Mouse (Mus musculus) neural tube, embryonic 15.5 days (tissue): ENCODE data around the gene Gatb. TPM values are rescaled to one million over a fixed set of nuclear protein-coding genes. Genes with fewer than 3 reads are reported as not detected.

Experiments
- ATAC-seq: fragments of 200-750 bp; cut with Nextera tagmentation; 2 replicates; pipeline ENCODE4 v1.8.0; 2017; ENCODE audit warnings: mild to moderate bottlenecking, moderate TSS enrichment, moderate library complexity; ENCODE audit not compliant: low FRiP score
- H3K27ac ChIP-seq: fragments of 300-500 bp; sonication (generic); replicated peaks from 2 replicates; pipeline ENCODE4 v1.5.1; 2015; ENCODE audit warnings: mild to moderate bottlenecking, inconsistent platforms
- H3K27me3 ChIP-seq: fragments of 300-500 bp; sonication (generic); replicated peaks from 2 replicates; pipeline ENCODE4 v1.6.1; 2015; ENCODE audit warnings: inconsistent platforms
- H3K36me3 ChIP-seq: fragments of 300-500 bp; sonication (generic); 2 replicates; pipeline ENCODE4 v1.6.1; 2015; ENCODE audit warnings: inconsistent platforms
- H3K4me1 ChIP-seq: fragments of 300-500 bp; sonication (generic); 2 replicates; pipeline ENCODE4 v1.6.1; 2015; ENCODE audit warnings: inconsistent platforms
- H3K4me2 ChIP-seq: fragments of 300-500 bp; sonication (generic); 2 replicates; pipeline ENCODE4 v1.6.1; 2015; ENCODE audit warnings: inconsistent platforms, mild to moderate bottlenecking, moderate library complexity
- H3K4me3 ChIP-seq: fragments of 300-500 bp; sonication (generic); replicated peaks from 2 replicates; pipeline ENCODE4 v1.5.1; 2015; ENCODE audit warnings: mild to moderate bottlenecking, inconsistent platforms
- H3K9ac ChIP-seq: fragments of 300-500 bp; sonication (generic); replicated peaks from 2 replicates; pipeline ENCODE4 v1.6.1; 2015; ENCODE audit warnings: mild to moderate bottlenecking, inconsistent platforms
- H3K9me3 ChIP-seq: fragments of 300-500 bp; sonication (generic); replicated peaks from 2 replicates; pipeline ENCODE4 v1.6.1; 2016; ENCODE audit warnings: inconsistent platforms
- WGBS: fragments of 180-500 bp; shearing (Covaris S2); methylation state at CpG from one replicate; pipeline ENCODE4 v1.1.7; 2015; ENCODE audit warnings: mixed read lengths; 5-methylcytosine and 5-hydroxymethylcytosine counted together
- polyA plus RNA-seq: library from polyadenylated mRNA; unstranded; fragments of >200 nt; fragmentation: Nextera tagmentation; extraction: Ambion mirVana; gene quantifications from 2 replicates; pipeline ENCODE4 v1.2.1, GENCODE M21; 2015

Gatb gene
- polyA plus RNA-seq, 1 experiment from 2014 or later, result 20.9 TPM

DNA sequence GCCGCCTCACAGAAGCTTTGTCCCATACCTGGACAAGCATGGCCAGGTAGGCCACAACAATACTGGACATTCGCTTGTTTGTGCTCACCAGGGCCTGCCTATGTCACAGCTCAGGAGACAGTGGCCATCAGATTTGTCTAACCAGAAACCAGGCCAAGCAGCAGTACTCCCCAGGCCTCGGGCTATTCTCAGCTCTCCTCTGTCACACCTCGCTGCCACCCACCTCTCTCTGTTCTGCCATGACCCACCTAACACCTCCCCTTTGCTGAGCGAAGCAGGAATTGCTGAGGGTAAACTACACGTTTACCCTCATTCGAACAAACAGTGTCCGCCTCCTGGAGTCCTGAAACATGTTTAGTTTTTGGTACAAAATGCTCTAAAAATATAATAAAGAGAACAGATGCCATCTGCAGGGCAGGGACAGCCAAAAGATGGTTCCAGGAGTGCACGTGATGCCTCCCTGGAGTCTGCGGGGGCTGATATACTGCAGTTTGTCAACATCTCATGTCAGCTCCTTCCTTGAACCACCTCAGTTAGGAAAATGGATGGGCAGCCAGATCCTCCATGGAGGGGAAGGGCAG, 90.8 kb downstream of the Gatb start:
- Histone ChIP-seq H3K27ac (no peak overlapping the region), H3K4me3 (no peak overlapping the region), H3K9me3 (no peaks in the 10 kb centered on the region), H3K4me1 (peaks cover 9% of the 10 kb centered on the region; the same call in 1 of the 2 replicates), H3K9ac (no peak overlapping the region), H3K27me3 (no peaks in the 10 kb centered on the region), H3K4me2 (no peak overlapping the region), H3K36me3 (no peaks in the 10 kb centered on the region)
- no peak for ATAC-seq
- 87% methylated on average over 10 of the region's 10 CpGs for WGBS

DNA sequence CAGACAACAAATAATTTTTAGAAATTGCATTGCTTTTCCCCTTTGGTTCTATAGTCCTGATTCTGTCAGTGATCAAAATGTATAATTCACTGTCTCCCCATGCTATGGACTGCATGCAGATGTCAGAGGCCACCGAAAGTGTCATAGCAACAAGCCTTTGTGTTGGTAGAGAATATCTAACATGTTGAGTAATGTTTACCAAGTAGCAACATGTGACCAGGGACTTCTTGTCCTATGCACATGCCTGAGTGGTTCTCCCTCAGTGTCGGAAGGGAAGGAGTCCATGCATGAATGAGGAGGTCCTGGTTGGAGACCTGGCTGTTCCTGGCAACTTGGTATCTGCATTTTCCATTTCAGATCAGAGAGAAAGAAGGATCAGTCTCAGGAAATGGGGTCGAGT, 92.2 kb downstream of the Gatb start:
- Histone ChIP-seq H3K4me2 (no peak overlapping the region), H3K27me3 (no peaks in the 10 kb centered on the region), H3K9me3 (no peaks in the 10 kb centered on the region), H3K4me3 (no peak overlapping the region), H3K36me3 (no peaks in the 10 kb centered on the region), H3K27ac (no peak overlapping the region), H3K9ac (no peak overlapping the region), H3K4me1 (peaks cover 8% of the 10 kb centered on the region; the same call in 1 of the 2 replicates)
- WGBS, result 68% methylated on average over 3 of the region's 3 CpGs
- ATAC-seq, result no peak

- no peak for ATAC-seq
- H3K4me2 ChIP-seq, result no peak overlapping the region
- H3K9ac ChIP-seq, result no peak overlapping the region
- 0 out of 2 replicates have a peak overlapping the region, but pooled peaks have one; percentile 3 for H3K27ac ChIP-seq
- WGBS, result 60% methylated on average over 12 of the region's 12 CpGs
- H3K9me3 ChIP-seq, result no peaks in the 10 kb centered on the region
- no peak overlapping the region for H3K4me3 ChIP-seq
- no peaks in the 10 kb centered on the region for H3K27me3 ChIP-seq
- H3K36me3 ChIP-seq, result no peaks in the 10 kb centered on the region
- H3K4me1 ChIP-seq, result peaks cover 6% of the 10 kb centered on the region; the same call in 1 of the 2 replicates
Observed at GRCm38 (mm10) chr3:85666736-85667135, 92.8 kb downstream of the Gatb start.

DNA sequence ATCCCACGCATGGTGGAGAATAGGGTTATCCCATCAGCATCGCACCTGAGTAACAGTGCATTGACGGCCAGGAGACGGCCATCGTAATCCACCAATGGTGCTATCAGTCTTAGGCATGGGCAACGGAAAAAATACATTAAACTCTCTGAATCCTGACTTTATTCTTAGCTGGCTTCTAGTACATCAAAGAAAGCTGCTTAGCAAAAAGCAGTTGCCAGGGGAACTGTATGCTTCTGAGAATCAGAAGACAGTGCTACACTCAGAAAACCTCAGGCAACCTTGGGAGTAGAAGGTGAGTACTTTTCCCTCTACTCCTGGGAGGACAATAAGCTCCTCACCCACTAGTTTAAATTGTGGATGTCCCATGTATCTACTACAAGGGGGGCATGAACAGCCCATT, 93.8 kb downstream of the Gatb start:
- Histone ChIP-seq H3K27me3 (no peaks in the 10 kb centered on the region), H3K36me3 (no peaks in the 10 kb centered on the region)
- WGBS, result 87% methylated on average over 6 of the region's 6 CpGs

GRCm38 (mm10) chr3:85669844-85670243, 95.9 kb downstream of the Gatb start:
- Histone ChIP-seq H3K4me3 (no peak overlapping the region), H3K4me1 (no peaks in the 10 kb centered on the region), H3K36me3 (no peaks in the 10 kb centered on the region), H3K9ac (no peak overlapping the region), H3K27me3 (no peaks in the 10 kb centered on the region), H3K4me2 (no peak overlapping the region), H3K27ac (no peak overlapping the region), H3K9me3 (no peaks in the 10 kb centered on the region)
- ATAC-seq, result no peak
- 88% methylated on average over 6 of the region's 6 CpGs for WGBS

More for the DNA sequence above, 93.8 kb downstream of the Gatb start:
- Histone ChIP-seq H3K9me3 (no peaks in the 10 kb centered on the region), H3K9ac (no peak overlapping the region), H3K4me3 (no peak overlapping the region), H3K27ac (no peak overlapping the region), H3K4me1 (0 out of 2 replicates have a peak, but pooled peaks cover 2% of the 10 kb centered on the region), H3K4me2 (no peak overlapping the region)
- ATAC-seq, result no peak

DNA sequence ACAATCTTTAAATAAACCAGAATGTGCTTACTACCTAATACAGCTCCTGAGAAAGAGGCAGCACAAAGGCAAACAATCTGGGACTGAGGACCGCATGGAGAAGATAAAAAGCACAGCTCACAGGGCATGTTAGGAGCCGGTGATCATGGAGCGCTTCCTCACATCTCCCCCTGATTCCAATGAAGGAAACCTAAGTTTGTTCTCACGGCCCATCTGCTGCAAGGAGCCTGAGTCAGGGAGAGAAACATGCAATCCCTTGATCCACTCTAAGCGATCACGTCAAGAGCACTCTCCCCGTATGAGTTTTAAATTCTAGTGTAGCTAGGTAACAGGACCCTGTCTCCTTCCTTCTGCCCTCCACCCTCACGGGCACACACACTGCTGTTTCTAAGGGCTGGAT, 103.2 kb downstream of the Gatb start:
- H3K4me3 ChIP-seq, result no peak overlapping the region
- H3K36me3 ChIP-seq, result no peaks in the 10 kb centered on the region
- no peaks in the 10 kb centered on the region for H3K27me3 ChIP-seq
- no peak overlapping the region for H3K9ac ChIP-seq
- H3K4me1 ChIP-seq, result no peaks in the 10 kb centered on the region
- no peaks in the 10 kb centered on the region for H3K9me3 ChIP-seq
- no peak overlapping the region for H3K27ac ChIP-seq
- 86% methylated on average over 8 of the region's 8 CpGs for WGBS
- no peak for ATAC-seq
- no peak overlapping the region for H3K4me2 ChIP-seq

DNA sequence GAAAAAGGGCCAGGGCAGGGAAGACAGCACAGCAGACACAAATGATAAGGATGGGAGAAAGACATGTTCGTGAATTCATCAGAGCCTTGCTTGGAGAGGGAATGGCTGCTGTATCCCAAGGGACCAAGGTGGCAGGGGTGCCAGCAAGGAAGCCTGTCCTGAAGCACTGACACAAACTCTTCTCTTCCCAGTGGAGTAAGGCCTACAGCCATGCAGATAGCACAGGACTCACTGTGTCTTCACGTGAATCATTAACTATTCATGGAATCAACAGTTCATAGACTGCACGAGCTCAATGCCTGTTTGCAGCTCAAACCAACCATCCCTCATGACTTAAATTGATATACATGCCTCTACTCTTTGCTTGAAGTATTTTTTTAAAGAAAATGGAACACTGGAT, 104.0 kb downstream of the Gatb start:
- no peaks in the 10 kb centered on the region for H3K36me3 ChIP-seq
- ATAC-seq, result no peak
- 69% methylated on average over 3 of the region's 3 CpGs for WGBS

GRCm38 (mm10) chr3:85679312-85679933, 105.5 kb downstream of the Gatb start:
- no peak overlapping the region for H3K9ac ChIP-seq
- ATAC-seq, result no peak
- no peaks in the 10 kb centered on the region for H3K36me3 ChIP-seq
- no peak overlapping the region for H3K4me2 ChIP-seq
- no peak overlapping the region for H3K4me3 ChIP-seq
- 88% methylated on average over 8 of the region's 8 CpGs for WGBS
- no peaks in the 10 kb centered on the region for H3K4me1 ChIP-seq
- H3K9me3 ChIP-seq, result no peaks in the 10 kb centered on the region
- H3K27me3 ChIP-seq, result no peaks in the 10 kb centered on the region
- no peak overlapping the region for H3K27ac ChIP-seq

More for the DNA sequence above, 104.0 kb downstream of the Gatb start:
- H3K9ac ChIP-seq, result no peak overlapping the region
- no peak overlapping the region for H3K4me3 ChIP-seq
- H3K9me3 ChIP-seq, result no peaks in the 10 kb centered on the region
- no peak overlapping the region for H3K27ac ChIP-seq
- no peaks in the 10 kb centered on the region for H3K27me3 ChIP-seq
- no peaks in the 10 kb centered on the region for H3K4me1 ChIP-seq
- H3K4me2 ChIP-seq, result no peak overlapping the region

DNA sequence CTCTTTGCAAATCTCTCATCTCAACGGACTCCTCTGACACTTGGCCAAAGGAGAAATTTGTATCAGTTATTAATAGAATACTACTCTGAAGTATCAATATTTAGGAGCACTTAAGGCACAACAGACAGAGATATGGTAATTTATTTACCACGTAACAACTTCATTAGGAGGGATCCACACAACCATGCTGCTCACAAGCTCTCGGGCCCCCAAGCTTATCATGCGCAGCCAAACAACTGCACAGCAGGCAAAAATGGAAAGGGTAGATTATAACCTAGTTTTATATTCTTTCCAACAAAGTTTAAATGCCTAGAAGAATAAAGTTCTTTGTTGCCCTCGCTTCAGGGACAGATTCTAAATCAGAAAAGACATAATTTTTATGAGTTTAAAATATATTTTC, 106.0 kb downstream of the Gatb start:
- no peaks in the 10 kb centered on the region for H3K9me3 ChIP-seq
- 77% methylated on average over 5 of the region's 5 CpGs for WGBS
- no peaks in the 10 kb centered on the region for H3K27me3 ChIP-seq
- no peak for ATAC-seq
- H3K9ac ChIP-seq, result no peak overlapping the region
- H3K4me2 ChIP-seq, result no peak overlapping the region
- H3K4me3 ChIP-seq, result no peak overlapping the region
- no peaks in the 10 kb centered on the region for H3K36me3 ChIP-seq
- no peak overlapping the region for H3K27ac ChIP-seq
- H3K4me1 ChIP-seq, result no peaks in the 10 kb centered on the region

DNA sequence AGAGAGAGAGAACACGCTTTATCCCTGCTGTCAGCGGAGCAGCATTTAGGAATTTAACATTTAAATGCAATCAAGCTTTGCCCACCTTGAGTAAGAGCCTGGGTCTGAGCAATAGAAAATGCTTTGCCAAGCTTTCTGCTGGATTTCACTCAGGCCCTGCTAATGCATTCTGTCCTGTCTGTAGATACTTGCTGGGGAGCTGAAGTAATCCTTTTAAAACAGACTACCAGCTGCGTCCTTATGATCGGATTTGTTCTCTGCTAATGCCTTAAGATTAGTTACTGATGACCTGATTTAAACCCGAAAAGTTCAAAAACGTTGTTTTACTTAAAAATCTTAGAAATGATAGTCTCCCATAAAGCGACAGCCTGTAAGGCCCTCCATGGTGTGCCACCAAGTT, 107.2 kb downstream of the Gatb start:
- H3K4me2 ChIP-seq, result no peak overlapping the region
- H3K27ac ChIP-seq, result no peak overlapping the region
- ATAC-seq, result no peak
- no peak overlapping the region for H3K4me3 ChIP-seq
- H3K9ac ChIP-seq, result no peak overlapping the region
- no peaks in the 10 kb centered on the region for H3K9me3 ChIP-seq
- WGBS, result 87% methylated on average over 7 of the region's 7 CpGs
- no peaks in the 10 kb centered on the region for H3K27me3 ChIP-seq
- no peaks in the 10 kb centered on the region for H3K4me1 ChIP-seq
- H3K36me3 ChIP-seq, result no peaks in the 10 kb centered on the region

GRCm38 (mm10) chr3:85683618-85684017, 109.7 kb downstream of the Gatb start:
- Histone ChIP-seq H3K9me3 (no peaks in the 10 kb centered on the region), H3K27ac (no peak overlapping the region), H3K27me3 (no peaks in the 10 kb centered on the region), H3K4me3 (no peak overlapping the region), H3K4me1 (no peaks in the 10 kb centered on the region), H3K36me3 (no peaks in the 10 kb centered on the region), H3K9ac (no peak overlapping the region), H3K4me2 (no peak overlapping the region)
- no peak for ATAC-seq
- WGBS, result 82% methylated on average over 5 of the region's 5 CpGs

DNA sequence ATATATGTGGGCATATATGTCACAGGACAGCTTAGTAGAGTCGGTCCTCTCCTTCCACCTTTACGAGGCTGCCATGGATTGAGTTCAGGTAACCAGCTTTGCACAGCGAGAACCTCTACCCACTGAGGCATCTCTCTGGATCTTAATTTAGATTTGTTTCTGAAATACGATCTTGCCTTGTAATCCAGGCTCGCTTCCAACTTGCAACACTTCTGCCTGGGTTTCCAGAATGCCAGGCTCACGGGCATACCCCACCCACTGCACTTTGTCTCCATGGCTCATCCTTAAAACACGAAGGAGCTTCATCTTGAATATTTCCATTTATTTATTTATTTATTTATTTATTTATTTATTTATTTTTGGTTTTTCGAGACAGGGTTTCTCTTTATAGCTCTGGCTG, 111.4 kb downstream of the Gatb start:
- no peak overlapping the region for H3K27ac ChIP-seq
- no peak for ATAC-seq
- H3K27me3 ChIP-seq, result no peaks in the 10 kb centered on the region
- no peak overlapping the region for H3K9ac ChIP-seq
- H3K4me2 ChIP-seq, result no peak overlapping the region
- no peaks in the 10 kb centered on the region for H3K4me1 ChIP-seq
- H3K9me3 ChIP-seq, result no peaks in the 10 kb centered on the region
- H3K4me3 ChIP-seq, result no peak overlapping the region
- WGBS, result 96% methylated on average over 8 of the region's 8 CpGs
- H3K36me3 ChIP-seq, result no peaks in the 10 kb centered on the region
